Mouse (Mus musculus) cerebellum, adult 18-20 months (tissue): ENCODE results near the gene Camkk1.
A peak's percentile ranks its signal among the peaks of the same experiment; 100 is the strongest.

ENCODE experiments used
- DNase-seq, 2 experiments: peaks; one replicate each; pipeline ENCODE4 v3.0.0; 2021

Gene Camkk1

GRCm38 (mm10) chr11:73057701-73058100 is 38.9 kb downstream of the Camkk1 start:
- DNase-seq: no peak

GRCm38 (mm10) chr11:73059630-73060029 is 40.8 kb downstream of the Camkk1 start:
- no peak for DNase-seq

DNA sequence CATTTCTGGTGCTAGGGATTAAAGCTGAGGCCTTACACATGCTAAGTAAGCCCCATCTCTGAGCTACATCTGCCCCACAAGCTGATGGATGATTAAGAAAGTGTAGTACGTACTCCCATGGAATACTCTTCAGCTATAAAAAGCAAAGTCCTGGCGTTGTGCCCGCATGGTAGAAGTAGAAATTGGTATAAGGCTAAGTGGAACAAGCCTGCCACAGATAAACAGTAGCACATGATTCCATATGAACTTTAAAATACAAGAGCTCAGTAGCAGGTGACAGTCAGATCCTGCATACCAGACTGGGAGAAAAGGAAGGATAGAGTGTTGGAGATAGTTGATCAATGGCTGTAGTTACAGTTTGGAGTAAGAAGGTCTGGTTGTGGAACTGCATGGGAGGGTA is 42.6 kb downstream of the Camkk1 start:
- DNase-seq: no peak

DNA sequence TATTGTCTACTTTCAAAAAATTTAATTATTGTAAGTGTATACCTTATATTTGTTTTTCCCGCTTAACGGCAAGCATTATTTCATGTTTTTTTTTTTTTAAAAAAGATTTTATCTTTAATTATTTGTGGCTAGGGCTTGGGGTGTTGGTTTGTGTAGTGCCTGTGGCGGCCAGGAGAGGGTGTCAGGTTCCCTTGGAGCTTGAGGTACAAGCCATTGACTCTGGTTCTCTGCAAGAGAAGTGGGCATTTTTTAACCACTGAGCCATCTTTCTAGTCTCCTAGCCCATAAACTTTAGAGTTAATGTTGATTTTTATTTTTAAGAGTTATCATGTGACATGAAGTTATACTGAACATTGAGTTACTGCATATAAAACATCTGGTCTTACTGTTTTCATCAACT is 53.0 kb downstream of the Camkk1 start:
- DNase-seq: peak; percentile 23

DNA sequence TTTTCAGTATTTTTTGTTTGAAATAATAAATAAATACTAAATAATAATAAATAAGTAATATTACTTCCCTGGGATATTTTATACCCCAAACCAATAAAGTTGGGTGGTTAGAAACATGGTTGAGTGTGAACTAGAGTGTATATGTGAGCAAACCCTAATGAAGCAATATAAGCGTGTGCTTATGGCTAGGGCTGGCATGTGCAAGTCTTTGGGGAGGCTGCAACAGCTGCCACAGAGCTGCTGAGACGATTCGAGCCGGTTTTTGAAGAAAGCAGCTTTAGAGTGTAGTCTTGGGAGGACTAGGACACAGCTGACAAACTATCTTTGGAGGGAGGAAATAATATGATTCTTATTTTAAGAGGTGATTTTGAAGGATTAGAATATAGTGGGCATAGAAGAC is 57.5 kb downstream of the Camkk1 start:
- DNase-seq: no peak

GRCm38 (mm10) chr11:73076733-73077132 is 57.9 kb downstream of the Camkk1 start:
- DNase-seq: no peak

- DNase-seq: no peak
These were observed 58.5 kb downstream of the Camkk1 start for GRCm38 (mm10) chr11:73077211-73077720.

DNA sequence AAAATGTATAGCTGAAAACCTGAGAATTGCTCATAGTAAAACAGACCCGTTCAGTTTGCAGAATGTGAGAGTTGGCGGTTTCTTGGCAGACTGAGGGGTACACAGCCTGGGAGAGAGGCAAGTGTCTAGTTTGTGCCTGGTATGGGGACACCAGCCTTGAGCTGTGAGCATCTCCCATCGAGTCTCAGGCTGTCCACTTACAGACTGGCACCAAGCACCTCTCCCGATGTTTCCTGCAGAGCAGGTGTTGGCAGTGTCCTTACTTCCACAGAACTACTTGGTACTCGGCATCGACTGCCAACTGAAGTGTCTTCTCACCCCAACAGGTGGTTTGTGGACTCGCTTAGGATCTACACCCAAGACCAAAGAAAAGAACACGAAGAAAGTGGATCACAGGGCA is 59.8 kb downstream of the Camkk1 start:
- DNase-seq: no peak

DNA sequence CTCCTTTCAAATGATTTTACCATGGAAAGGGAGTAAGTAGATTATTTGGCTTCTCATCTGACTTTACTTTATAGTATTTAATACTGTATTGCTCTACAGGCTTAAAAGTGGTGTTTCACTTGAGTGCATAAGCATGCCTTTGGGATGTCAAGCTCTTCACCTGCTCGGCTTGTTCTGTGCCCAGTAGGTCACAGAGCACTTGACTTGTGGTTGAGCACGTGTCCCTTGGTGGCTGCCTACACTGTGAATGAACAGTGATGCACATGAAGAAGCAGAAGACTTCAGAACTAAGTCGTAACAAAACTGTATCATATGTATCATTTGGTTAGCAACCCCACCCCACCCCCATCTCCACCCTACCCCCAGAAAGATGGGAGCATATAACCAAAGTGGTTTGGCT is 61.5 kb downstream of the Camkk1 start:
- no peak for DNase-seq

- no peak for DNase-seq
These were observed 65.5 kb downstream of the Camkk1 start for GRCm38 (mm10) chr11:73084303-73084702.

DNA sequence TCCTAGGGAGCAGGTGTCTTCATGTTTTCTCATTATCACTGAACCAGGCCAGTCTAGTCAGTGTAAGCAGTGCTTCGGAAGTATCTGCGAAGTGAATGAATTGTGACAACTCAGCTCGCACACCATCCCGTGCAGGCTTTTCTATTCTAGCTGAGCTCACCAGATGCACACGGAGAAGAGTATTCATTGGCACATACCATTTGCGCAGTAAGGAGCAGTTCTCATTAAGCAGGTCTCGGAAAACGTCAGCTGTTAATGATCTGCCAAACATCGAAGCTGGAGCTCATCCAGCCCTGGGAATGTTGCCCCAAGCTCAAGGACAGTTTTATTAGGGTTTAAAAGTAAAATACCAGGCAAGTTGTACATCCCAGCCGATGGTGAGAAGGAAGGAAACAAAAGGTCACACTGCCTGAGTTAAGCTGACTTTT is 66.0 kb downstream of the Camkk1 start:
- peak; percentile 11 to 20 for DNase-seq

DNA sequence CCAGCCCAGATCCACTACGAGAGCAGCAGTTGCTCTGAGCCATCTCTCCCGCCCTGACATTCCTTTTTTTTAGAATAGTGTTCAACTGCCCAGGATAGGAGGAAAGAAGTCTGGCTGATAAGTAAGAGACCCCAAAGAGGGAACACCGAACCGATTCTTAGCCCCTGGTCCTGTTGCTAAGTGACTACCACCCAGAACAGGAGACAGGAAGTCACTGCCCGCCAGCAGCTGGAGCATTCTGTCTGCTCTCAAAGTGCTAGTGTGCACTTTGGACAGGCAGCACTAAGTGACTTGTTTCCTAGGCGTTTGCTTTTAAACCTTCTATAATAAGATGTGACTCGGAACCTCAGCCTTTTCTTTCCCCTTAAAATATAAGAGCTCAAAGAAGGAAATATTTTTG is 66.6 kb downstream of the Camkk1 start:
- DNase-seq: no peak

DNA sequence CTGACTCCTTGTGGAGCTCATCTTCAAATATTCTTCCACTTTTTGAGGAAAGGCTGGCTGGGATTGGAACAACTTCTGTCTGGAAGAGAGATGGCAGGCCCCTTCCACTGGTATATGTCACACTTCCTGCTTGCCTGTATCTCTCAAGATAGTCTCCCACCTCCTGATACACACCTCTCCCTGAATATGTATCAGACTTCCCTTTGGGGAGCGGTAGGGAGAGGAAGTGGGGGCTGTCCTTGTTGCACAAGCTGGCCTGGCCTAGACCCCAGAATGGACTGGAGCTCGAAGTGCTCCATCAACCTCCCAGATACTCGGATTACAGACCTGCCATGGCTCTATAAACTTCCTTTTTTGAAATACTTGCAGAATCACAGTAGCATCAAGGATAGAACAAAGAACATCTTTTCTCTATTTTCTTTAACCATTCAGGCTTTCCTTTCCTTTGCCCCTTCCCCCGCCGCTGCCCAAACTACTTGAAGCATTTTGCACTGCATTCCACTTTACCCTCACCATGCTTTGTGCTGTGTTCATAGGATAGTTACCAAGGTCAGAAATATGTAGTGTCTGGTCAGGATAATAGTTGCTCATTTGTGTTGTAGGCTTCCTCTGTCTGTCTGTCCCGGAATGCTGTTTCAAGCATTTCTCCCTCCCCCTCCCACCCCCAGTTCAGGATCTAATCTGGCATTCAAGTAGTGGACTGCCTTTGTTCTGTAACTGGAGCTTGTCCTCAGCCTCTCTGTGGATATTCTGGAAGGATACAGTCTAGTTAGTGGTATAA is 69.1 kb downstream of the Camkk1 start:
- DNase-seq: no peak

- DNase-seq: no peak
These were observed 71.5 kb downstream of the Camkk1 start, which contains the start of gene Itgae for GRCm38 (mm10) chr11:73090283-73090682. TSS of gene Itgae (plus strand) at chr11:73090583.

GRCm38 (mm10) chr11:73090826-73091225 is 72.0 kb downstream of the Camkk1 start:
- DNase-seq: no peak
